Mouse (Mus musculus) frontal cortex, adult (tissue): Measurements from ENCODE around the gene Dok1.

Experiments used
- ATAC-seq: cut with Nextera tagmentation; 2 replicates; pipeline ENCODE4 v1.9.2; 2017; ENCODE audit warnings: mild to moderate bottlenecking, moderate library complexity, mixed read lengths; ENCODE audit not compliant: low TSS enrichment

The Dok1 gene

GRCm38 (mm10) chr6:83033249-83034185 is at the start of gene Dok1, which contains the start of gene Loxl3:
Dok1 (minus strand) TSS chr6:83033471.
Loxl3 (plus strand) TSS chr6:83034173.
- peak; percentile 29; the same call in 1 of the 2 replicates for ATAC-seq

- no peak for ATAC-seq
Measured at GRCm38 (mm10) chr6:83080210-83080609, 46.9 kb upstream of the Dok1 start.

GRCm38 (mm10) chr6:83078324-83078858 is 45.1 kb upstream of the Dok1 start:
- peak; percentile 92 for ATAC-seq

GRCm38 (mm10) chr6:83077630-83078323 is 44.5 kb upstream of the Dok1 start, which contains the start of gene Pcgf1:
Pcgf1 (plus strand) TSS chr6:83077869.
- ATAC-seq = peak; percentile 39; the same call in 1 of the 2 replicates

- no peak for ATAC-seq
Measured at GRCm38 (mm10) chr6:83074979-83075378, 41.7 kb upstream of the Dok1 start.

DNA sequence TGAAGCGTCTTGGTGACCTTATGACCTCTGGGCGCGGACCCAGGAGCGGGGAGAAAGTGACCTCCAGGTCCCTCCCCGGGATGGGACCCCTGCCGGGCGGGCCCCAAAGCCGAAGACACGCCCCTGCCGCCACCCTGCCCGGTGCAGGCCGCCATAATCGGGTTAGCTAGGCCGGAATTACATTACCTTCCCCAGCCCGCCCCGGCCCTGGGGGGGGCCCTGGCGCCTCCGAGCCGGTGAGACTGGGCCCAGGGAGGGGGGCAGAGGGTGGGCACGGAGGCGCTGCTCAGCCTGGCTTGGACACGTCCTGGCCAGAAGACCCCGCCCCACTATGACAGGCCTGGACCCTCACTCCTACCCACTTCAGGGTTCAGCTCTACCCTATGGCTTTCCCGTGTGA is 37.9 kb upstream of the Dok1 start:
- ATAC-seq = no peak

- no peak for ATAC-seq
Measured at GRCm38 (mm10) chr6:83070311-83071219, 37.3 kb upstream of the Dok1 start.

DNA sequence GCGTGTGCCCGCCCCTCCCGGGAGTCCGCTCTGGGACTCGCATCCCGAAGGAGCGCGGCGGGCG is 36.8 kb upstream of the Dok1 start, which contains the start of gene Tlx2:
Gene Tlx2, minus strand, starts transcription at position 47 of the 64 bp plus-strand sequence.
- ATAC-seq = no peak

DNA sequence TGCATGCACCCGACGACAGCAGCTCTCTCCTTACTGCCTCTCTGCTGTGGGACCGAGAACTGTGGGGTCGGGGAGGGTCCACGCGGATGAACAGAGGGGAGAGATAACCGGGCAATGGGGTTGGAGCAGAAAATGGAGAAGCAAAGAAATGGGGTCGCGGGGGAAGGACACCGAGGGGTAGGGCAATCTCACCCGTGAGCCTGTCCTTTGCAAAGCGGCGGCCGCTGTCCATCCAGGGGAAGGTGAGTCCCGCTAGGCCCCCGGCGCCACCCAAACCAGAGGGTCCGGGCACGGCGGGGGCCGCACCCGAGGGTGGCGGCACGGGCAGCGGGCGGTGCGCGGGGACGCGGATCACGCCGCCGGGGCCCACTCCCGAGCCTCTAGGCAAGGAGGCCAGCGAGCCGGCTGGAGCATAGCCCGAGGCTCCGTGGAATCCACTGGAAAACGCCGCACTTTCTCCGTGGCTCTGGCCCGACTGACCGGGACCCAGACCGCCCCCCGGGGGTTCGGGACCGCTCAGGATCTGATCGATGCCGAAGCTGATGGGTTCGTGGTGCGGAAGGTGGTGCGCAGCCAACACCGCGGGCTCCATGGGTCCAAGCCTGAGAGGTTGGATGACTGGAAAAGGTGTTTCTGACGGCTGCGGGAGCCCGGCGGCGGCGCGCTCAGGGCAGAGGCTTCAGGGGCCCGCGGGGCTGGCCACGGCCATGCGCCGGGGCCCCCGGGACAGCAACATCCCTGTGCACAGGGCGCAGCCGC is 36.4 kb upstream of the Dok1 start:
- ATAC-seq = no peak

DNA sequence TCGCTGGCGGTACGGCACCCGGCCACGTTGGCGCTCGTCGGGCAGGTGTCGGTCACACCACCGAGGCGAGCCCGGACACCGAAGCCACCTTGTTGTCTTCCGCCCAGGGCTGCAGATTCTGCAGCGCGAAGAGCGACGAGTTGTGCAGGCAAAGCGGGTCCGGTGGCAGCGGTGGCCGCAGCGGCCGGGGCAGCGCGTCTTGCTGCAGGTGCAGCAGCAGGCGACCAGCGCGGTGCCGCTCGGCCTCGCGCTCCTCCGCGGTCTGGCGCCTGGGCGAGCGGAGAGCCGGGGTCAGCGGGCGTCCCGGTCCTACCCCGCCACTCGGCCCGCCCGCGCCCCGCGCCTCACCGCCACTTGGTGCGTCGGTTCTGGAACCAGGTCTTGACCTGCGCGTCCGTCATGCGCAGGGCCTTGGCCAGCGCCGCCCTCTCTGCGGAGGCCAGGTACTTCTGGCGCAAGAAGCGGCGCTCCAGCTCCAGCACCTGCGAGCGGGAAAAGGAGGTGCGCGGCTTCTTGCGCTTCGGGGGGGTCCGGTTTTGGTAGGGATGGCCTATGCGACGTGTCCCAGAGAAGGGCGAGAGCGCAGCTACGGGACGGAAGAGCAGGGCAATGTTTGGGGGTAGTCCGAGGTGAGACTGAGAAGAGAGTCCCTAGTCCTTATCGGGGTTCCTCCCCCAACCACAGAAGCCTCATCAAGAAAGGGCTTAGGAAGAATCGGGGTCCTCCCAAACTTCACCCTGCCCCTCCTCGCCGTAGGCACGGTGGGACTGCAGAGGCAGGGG is 35.6 kb upstream of the Dok1 start:
- ATAC-seq = no peak

- ATAC-seq = no peak
Measured at GRCm38 (mm10) chr6:83068221-83068620, 35.0 kb upstream of the Dok1 start.

DNA sequence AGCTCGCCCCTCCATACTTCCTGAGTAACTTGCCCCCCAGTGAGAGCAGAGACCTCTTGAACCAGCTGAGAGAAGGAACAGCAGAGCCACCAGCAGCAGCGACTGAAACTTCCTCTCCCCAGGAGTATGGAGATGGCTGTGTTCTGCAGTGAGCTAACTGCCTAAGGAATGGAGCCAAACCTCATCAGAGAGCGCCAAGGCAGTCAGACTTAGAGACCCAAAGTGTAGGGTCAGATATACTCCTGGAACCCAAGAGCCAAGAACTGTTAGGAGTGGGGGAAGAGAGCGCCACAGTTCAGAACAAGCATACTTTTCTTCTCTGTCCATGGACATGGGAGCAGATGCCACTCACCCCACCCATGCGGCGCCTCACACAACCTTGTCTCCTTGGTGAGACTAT is 33.2 kb upstream of the Dok1 start:
- ATAC-seq = no peak

DNA sequence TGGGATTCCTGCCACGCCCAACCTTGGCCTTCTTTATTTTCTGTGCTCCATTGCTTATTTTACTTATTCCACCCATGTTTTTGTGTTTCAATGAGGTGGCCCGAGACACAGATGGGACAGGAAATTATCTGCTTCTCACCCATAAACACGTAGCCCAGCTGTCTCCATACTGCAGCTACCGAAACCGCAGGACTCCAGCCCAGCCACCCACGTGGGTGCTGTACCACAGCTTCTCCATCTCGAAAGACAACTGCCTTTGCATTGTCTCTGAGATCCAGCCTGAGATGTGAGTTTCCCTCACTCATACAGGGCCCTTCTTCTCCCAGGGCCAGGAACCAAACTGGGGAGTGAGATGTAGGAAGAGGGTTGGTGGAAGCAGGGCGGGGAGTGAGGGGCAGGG is 32.7 kb upstream of the Dok1 start:
- ATAC-seq = no peak

GRCm38 (mm10) chr6:83058725-83059124 is 25.5 kb upstream of the Dok1 start:
- no peak for ATAC-seq

DNA sequence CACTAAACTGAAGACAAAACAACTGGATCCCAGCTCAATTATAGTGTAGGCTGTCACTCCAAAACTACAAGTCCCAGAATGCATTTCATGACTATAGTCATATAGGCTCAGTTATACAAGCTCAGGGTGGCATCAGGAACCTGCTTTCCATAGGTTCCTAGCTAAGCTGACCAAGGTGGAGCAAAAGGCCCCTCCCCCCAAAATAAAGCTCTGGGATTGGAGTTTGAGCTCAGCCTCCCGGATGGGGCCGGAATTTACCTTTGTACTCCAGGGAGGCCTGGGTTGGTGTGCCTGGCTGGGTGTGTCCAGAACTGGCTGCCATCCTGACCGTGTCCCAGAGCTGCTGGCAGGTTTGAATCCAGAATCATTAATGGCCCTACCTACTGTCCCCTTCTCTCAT is 24.5 kb upstream of the Dok1 start, which contains the start of gene Dqx1:
Gene Dqx1, plus strand, starts transcription at position 55 of the 400 bp plus-strand sequence.
- ATAC-seq = peak; percentile 26

GRCm38 (mm10) chr6:83054871-83055431 is 21.7 kb upstream of the Dok1 start, which contains the start of gene Htra2:
Htra2 (minus strand) TSS chr6:83055273.
- ATAC-seq = peak; percentile 24

DNA sequence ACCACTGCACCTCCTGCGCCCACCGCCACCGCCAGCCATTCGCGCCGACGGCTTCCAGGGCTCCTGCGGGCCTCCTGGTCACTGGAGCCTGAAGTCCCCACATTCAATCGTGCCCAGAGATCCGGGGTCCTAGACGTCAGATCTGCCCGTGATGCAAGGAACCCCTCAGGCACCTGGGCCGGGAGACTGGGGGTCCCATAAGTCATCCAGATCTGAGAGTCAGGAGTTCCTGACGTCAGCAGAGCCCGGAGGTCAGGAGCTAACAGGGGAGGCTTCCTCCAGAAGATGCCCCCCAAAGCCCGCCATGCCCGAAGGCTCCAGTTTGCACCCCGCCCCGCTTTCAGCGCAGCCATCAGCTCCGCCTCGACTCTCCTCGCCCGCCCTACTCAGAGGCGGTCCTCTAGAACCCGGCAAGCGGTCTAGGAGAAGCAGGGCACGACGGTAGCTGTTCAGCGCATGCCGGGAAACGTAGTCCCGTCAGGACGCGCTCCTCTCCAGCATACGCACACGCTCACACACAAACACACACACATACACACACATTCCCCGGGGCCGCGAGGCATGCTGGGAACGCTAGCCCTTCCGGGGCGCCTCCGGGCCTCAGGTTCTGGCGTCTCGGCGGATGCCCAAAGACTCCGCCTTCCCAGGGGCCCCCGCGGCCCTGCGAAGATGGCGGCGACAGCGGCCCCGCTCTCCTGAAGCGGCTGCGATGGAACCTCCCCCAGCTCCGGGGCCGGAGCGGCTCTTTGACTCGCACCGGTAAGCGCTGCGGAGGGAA is 21.0 kb upstream of the Dok1 start, which contains the start of gene Aup1:
Gene Aup1, plus strand, starts transcription at position 448 of the 778 bp plus-strand sequence.
- ATAC-seq = peak; percentile 89

- ATAC-seq = peak; percentile 9; the same call in 1 of the 2 replicates
Measured at GRCm38 (mm10) chr6:83053136-83053960, 20.1 kb upstream of the Dok1 start.
